Mouse (Mus musculus): ENCODE measurements around the gene 2310011J03Rik.

Gene 2310011J03Rik

GRCm38 (mm10) chr10:80341491-80342304 lies 21.4 kb upstream of the 2310011J03Rik start:
- in situ Hi-C loops (cut with MseI, MboI): no loop called here

GRCm38 (mm10) chr10:80341026-80341425 lies 20.7 kb upstream of the 2310011J03Rik start:
- in situ Hi-C loops (cut with MseI, MboI): no loop called here

- in situ Hi-C loops (cut with MseI, MboI): no loop called here
These were observed 19.8 kb upstream of the 2310011J03Rik start for GRCm38 (mm10) chr10:80339941-80340750.

GRCm38 (mm10) chr10:80336263-80336662 lies 15.9 kb upstream of the 2310011J03Rik start:
- in situ Hi-C loops (cut with MseI, MboI): no loop called here

- in situ Hi-C loops (cut with MseI, MboI): no loop called here
These were observed 12.2 kb upstream of the 2310011J03Rik start for GRCm38 (mm10) chr10:80332525-80332989.

GRCm38 (mm10) chr10:80331636-80332524 lies 11.5 kb upstream of the 2310011J03Rik start:
- in situ Hi-C loops (cut with MseI, MboI): no loop called here

GRCm38 (mm10) chr10:80330888-80331287 lies 10.6 kb upstream of the 2310011J03Rik start:
- in situ Hi-C loops (cut with MseI, MboI): no loop called here

- in situ Hi-C loops (cut with MseI, MboI): no loop called here
These were observed 9.7 kb upstream of the 2310011J03Rik start for GRCm38 (mm10) chr10:80330084-80330483.

- in situ Hi-C loops (cut with MseI, MboI): no loop called here
These were observed 9.1 kb upstream of the 2310011J03Rik start, which contains the start of the genes Pcsk4 and Reep6 for GRCm38 (mm10) chr10:80329273-80330081. TSS of gene Pcsk4 (minus strand) at chr10:80329498. TSS of gene Reep6 (plus strand) at chr10:80329953.

GRCm38 (mm10) chr10:80325045-80325444 lies 4.7 kb upstream of the 2310011J03Rik start:
- in situ Hi-C loops (cut with MseI, MboI): no loop called here

GRCm38 (mm10) chr10:80324120-80325037 lies 4.0 kb upstream of the 2310011J03Rik start:
- in situ Hi-C loops (cut with MseI, MboI): no loop called here

GRCm38 (mm10) chr10:80323261-80324119 lies 3.2 kb upstream of the 2310011J03Rik start:
- in situ Hi-C loops (cut with MseI, MboI): no loop called here

- in situ Hi-C loops (cut with MseI, MboI): no loop called here
These were observed 2.5 kb upstream of the 2310011J03Rik start for GRCm38 (mm10) chr10:80322811-80323211.

GRCm38 (mm10) chr10:80321670-80322581 lies 1.6 kb upstream of the 2310011J03Rik start:
- in situ Hi-C loops (cut with MseI, MboI): no loop called here

- in situ Hi-C loops (cut with MseI, MboI): no loop called here
These were observed 805 bp upstream of the 2310011J03Rik start for GRCm38 (mm10) chr10:80321014-80321669.

GRCm38 (mm10) chr10:80317011-80317410 lies 3.3 kb downstream of the 2310011J03Rik start:
- in situ Hi-C loops (cut with MseI, MboI): no loop called here

GRCm38 (mm10) chr10:80316359-80316781 lies 4.0 kb downstream of the 2310011J03Rik start:
- in situ Hi-C loops (cut with MseI, MboI): no loop called here

Measured in mouse trophoblast stem cell (cell line).